Mouse (Mus musculus): ENCODE data around the gene Ly6g. TPM values are rescaled to one million over a fixed set of nuclear protein-coding genes. Genes with fewer than 3 reads are reported as not detected.
A peak's percentile ranks its signal among the peaks of the same experiment; 100 is the strongest.
"Not testable (repeated sequence)": the region's sequence is repeated elsewhere in the genome, so short reads cannot be mapped to it uniquely, and the experiment has no call there.

Gene Ly6g
- not detected in 2 replicates for polyA plus RNA-seq (2014; fragmentation: Nextera tagmentation; extraction: Ambion mirVana)

DNA sequence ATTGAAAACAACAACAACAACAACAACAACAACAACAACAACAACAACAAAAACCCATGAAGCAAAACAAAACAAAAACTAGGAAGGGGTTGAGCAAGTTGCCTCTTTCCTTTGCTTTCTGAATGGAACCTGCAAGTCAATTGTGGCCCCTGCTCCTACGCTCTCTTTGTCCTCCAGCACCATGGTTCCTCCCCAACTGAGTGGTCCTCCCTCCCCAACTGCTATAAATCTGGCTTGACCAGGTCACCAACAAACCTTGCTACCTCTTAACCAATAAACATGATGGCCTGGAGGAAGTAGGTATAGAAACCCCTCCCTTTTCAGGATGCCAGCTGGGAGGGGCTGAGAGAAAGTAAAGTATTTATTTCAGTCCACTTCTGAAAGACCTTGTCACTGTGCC is at the start of gene Ly6g:
Gene Ly6g, plus strand, starts transcription at position 301 of the 400 bp plus-strand sequence.
- WGBS, result 100% methylated on average over 1 of the region's 1 CpGs
- DNase-seq (ENCODE audit: low spot score) (no peak), ATAC-seq (ENCODE audit: insufficient read depth, low FRiP score, low TSS enrichment) (no peak)
- no peak within 1 kb of the TSS for H3K4me2 ChIP-seq (ENCODE audit: low read depth)
- H3K27me3 ChIP-seq (ENCODE audit: control insufficient read depth, insufficient read depth, low read length), result no peaks in the 10 kb centered on the region
- no peak within 1 kb of the TSS for H3K27ac ChIP-seq (ENCODE audit: low read depth, low read length)
- H3K36me3 ChIP-seq (ENCODE audit: control insufficient read depth, insufficient read depth, low read length), result no peaks in the 10 kb centered on the region
- no peak within 1 kb of the TSS for H3K4me3 ChIP-seq (ENCODE audit: low read depth, low read length)
- no peak within 1 kb of the TSS for H3K9ac ChIP-seq (ENCODE audit: low read length)
- H3K4me1 ChIP-seq (ENCODE audit: control insufficient read depth, insufficient read depth, low read length), result no peaks in the 10 kb centered on the region
- no peaks in the 10 kb centered on the region for H3K9me3 ChIP-seq (ENCODE audit: control insufficient read depth, low read length)

DNA sequence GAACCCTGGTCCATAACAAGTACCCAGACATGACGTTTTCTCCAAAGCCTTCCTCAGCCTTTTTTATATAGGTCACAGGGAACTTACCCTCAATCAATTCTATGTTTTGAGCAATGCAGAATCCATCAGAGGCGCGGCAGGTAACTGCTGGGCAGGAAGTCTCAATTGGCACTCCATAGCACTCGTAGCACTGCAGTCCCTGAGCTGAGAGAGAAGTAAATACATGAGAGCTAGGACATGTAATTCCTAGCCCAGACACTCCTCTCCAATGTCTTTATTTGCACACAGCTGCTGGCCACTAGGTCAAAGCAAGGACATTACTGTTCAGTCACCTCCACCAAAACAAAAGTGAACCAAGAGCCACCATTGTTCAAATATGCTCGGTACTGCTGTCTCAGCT is 44.6 kb upstream of the Ly6g start:
- not testable (repeated sequence) for H3K4me2 ChIP-seq (ENCODE audit: low read depth); ATAC-seq (ENCODE audit: insufficient read depth, low FRiP score, low TSS enrichment); H3K27me3 ChIP-seq (ENCODE audit: control insufficient read depth, insufficient read depth, low read length); H3K9ac ChIP-seq (ENCODE audit: low read length); H3K36me3 ChIP-seq (ENCODE audit: control insufficient read depth, insufficient read depth, low read length); DNase-seq (ENCODE audit: low spot score); H3K9me3 ChIP-seq (ENCODE audit: control insufficient read depth, low read length); H3K4me3 ChIP-seq (ENCODE audit: low read depth, low read length); H3K4me1 ChIP-seq (ENCODE audit: control insufficient read depth, insufficient read depth, low read length); H3K27ac ChIP-seq (ENCODE audit: low read depth, low read length)
- WGBS, result 64% methylated on average over 1 of the region's 5 CpGs

- no CpG with 5 or more reads among the region's 1 CpGs for WGBS
- not testable (repeated sequence) for H3K4me2 ChIP-seq (ENCODE audit: low read depth)
Observed at GRCm38 (mm10) chr15:75111861-75112630, 43.0 kb upstream of the Ly6g start, which contains the start of gene Ly6c2. Ly6c2 (minus strand) TSS chr15:75111970.

GRCm38 (mm10) chr15:75116525-75116924 is 38.5 kb upstream of the Ly6g start:
- ATAC-seq (ENCODE audit: insufficient read depth, low FRiP score, low TSS enrichment) (no peak), DNase-seq (ENCODE audit: low spot score) (no peak)
- H3K4me1 ChIP-seq (ENCODE audit: control insufficient read depth, insufficient read depth, low read length), result no peaks in the 10 kb centered on the region

More at GRCm38 (mm10) chr15:75111861-75112630, 43.0 kb upstream of the Ly6g start, which contains the start of gene Ly6c2:
- DNase-seq (ENCODE audit: low spot score); H3K27ac ChIP-seq (ENCODE audit: low read depth, low read length); ATAC-seq (ENCODE audit: insufficient read depth, low FRiP score, low TSS enrichment); H3K4me1 ChIP-seq (ENCODE audit: control insufficient read depth, insufficient read depth, low read length); H3K4me3 ChIP-seq (ENCODE audit: low read depth, low read length); H3K36me3 ChIP-seq (ENCODE audit: control insufficient read depth, insufficient read depth, low read length); H3K27me3 ChIP-seq (ENCODE audit: control insufficient read depth, insufficient read depth, low read length); H3K9me3 ChIP-seq (ENCODE audit: control insufficient read depth, low read length); H3K9ac ChIP-seq (ENCODE audit: low read length): not testable (repeated sequence)

DNA sequence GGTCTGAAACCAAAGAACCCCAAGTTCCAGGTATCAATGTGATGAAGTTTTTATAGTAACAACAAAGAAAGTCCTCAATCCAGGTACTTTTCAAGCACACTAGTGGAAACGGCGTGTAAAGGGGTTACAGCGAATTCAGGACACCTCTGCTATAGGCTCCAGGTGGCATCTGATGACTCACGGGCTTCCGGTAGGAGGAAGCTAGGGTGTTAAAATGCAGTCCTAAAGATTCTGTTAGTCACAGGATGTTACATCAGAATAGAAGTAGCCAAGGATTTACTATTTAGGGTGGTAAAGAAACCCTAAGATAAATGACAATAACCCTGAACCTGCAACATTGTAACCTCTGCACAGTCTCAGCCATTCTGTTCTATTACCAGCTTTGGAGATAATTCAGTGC is 37.6 kb upstream of the Ly6g start:
- H3K4me1 ChIP-seq (ENCODE audit: control insufficient read depth, insufficient read depth, low read length); ATAC-seq (ENCODE audit: insufficient read depth, low FRiP score, low TSS enrichment); H3K4me2 ChIP-seq (ENCODE audit: low read depth); H3K9me3 ChIP-seq (ENCODE audit: control insufficient read depth, low read length); H3K27me3 ChIP-seq (ENCODE audit: control insufficient read depth, insufficient read depth, low read length); H3K9ac ChIP-seq (ENCODE audit: low read length); H3K27ac ChIP-seq (ENCODE audit: low read depth, low read length); H3K4me3 ChIP-seq (ENCODE audit: low read depth, low read length); H3K36me3 ChIP-seq (ENCODE audit: control insufficient read depth, insufficient read depth, low read length); DNase-seq (ENCODE audit: low spot score): not testable (repeated sequence)
- WGBS, result 88% methylated on average over 5 of the region's 5 CpGs

More at GRCm38 (mm10) chr15:75116525-75116924, 38.5 kb upstream of the Ly6g start:
- H3K36me3 ChIP-seq (ENCODE audit: control insufficient read depth, insufficient read depth, low read length), result no peaks in the 10 kb centered on the region
- no peaks in the 10 kb centered on the region for H3K9me3 ChIP-seq (ENCODE audit: control insufficient read depth, low read length)
- H3K4me2 ChIP-seq (ENCODE audit: low read depth), result no peak overlapping the region
- no peak overlapping the region for H3K4me3 ChIP-seq (ENCODE audit: low read depth, low read length)
- H3K27me3 ChIP-seq (ENCODE audit: control insufficient read depth, insufficient read depth, low read length), result no peaks in the 10 kb centered on the region
- H3K9ac ChIP-seq (ENCODE audit: low read length), result no peak overlapping the region
- no peak overlapping the region for H3K27ac ChIP-seq (ENCODE audit: low read depth, low read length)
- WGBS, result 84% methylated on average over 2 of the region's 2 CpGs

GRCm38 (mm10) chr15:75118742-75119141 is 36.3 kb upstream of the Ly6g start:
- not testable (repeated sequence) for H3K36me3 ChIP-seq (ENCODE audit: control insufficient read depth, insufficient read depth, low read length); H3K4me3 ChIP-seq (ENCODE audit: low read depth, low read length); H3K9ac ChIP-seq (ENCODE audit: low read length); H3K9me3 ChIP-seq (ENCODE audit: control insufficient read depth, low read length); H3K27ac ChIP-seq (ENCODE audit: low read depth, low read length); H3K27me3 ChIP-seq (ENCODE audit: control insufficient read depth, insufficient read depth, low read length); ATAC-seq (ENCODE audit: insufficient read depth, low FRiP score, low TSS enrichment); H3K4me1 ChIP-seq (ENCODE audit: control insufficient read depth, insufficient read depth, low read length); H3K4me2 ChIP-seq (ENCODE audit: low read depth)
- DNase-seq (ENCODE audit: low spot score), result peak; percentile 48
- 26% methylated on average over 5 of the region's 7 CpGs for WGBS

DNA sequence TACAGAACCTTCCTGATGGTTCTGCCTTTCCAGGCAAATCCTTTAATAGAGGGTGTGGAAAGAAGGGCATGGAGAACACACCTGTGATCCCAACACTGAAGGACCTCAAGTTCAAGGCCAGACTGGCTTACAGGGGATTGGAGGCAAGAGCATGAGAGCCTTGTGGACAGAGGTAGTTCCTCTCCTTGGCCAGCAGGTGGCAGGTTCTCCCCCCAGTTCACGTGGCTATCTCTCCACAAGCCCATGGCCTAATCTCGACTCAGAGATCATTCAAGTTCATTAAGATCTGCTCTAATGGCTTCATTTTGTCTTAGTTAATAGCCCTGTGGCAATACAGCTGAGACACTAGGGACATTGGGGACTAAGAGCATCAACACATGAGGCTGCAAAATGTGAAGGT is 35.0 kb upstream of the Ly6g start:
- no peak for ATAC-seq (ENCODE audit: insufficient read depth, low FRiP score, low TSS enrichment)

DNA sequence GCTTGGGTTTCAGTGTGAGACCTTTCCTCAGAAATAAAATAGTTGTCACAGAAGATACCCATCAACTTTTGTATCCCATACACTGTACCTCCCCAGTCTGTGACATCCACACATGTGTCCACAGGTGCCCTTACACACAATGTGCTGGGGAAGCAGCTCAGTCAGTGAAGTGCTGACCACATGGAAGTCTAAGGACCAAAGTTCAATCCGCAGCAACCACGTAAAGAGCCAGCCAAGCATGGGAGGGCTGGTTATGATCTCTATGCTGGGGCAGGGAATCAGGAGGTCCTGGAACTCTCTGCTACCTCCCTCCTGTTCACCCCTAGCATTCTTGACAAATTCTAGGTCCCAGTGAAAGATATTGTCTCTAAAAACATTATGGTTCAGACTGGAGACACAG is 22.7 kb upstream of the Ly6g start:
- not testable (repeated sequence) for DNase-seq (ENCODE audit: low spot score); H3K27ac ChIP-seq (ENCODE audit: low read depth, low read length); H3K27me3 ChIP-seq (ENCODE audit: control insufficient read depth, insufficient read depth, low read length); H3K4me3 ChIP-seq (ENCODE audit: low read depth, low read length); H3K9me3 ChIP-seq (ENCODE audit: control insufficient read depth, low read length); H3K36me3 ChIP-seq (ENCODE audit: control insufficient read depth, insufficient read depth, low read length); ATAC-seq (ENCODE audit: insufficient read depth, low FRiP score, low TSS enrichment); H3K4me2 ChIP-seq (ENCODE audit: low read depth); H3K9ac ChIP-seq (ENCODE audit: low read length); H3K4me1 ChIP-seq (ENCODE audit: control insufficient read depth, insufficient read depth, low read length)
- WGBS, result 89% methylated on average over 2 of the region's 2 CpGs

More for the DNA sequence above, 35.0 kb upstream of the Ly6g start:
- Histone ChIP-seq H3K27ac (ENCODE audit: low read depth, low read length) (no peak overlapping the region), H3K4me2 (ENCODE audit: low read depth) (no peak overlapping the region), H3K4me1 (ENCODE audit: control insufficient read depth, insufficient read depth, low read length) (no peaks in the 10 kb centered on the region), H3K27me3 (ENCODE audit: control insufficient read depth, insufficient read depth, low read length) (no peaks in the 10 kb centered on the region), H3K36me3 (ENCODE audit: control insufficient read depth, insufficient read depth, low read length) (no peaks in the 10 kb centered on the region), H3K4me3 (ENCODE audit: low read depth, low read length) (no peak overlapping the region), H3K9ac (ENCODE audit: low read length) (no peak overlapping the region), H3K9me3 (ENCODE audit: control insufficient read depth, low read length) (no peaks in the 10 kb centered on the region)
- WGBS, result 22% methylated on average over 2 of the region's 2 CpGs
- DNase-seq (ENCODE audit: low spot score), result peak; percentile 32

Data from neural tube, embryonic 11.5 days (tissue).